Mouse (Mus musculus): Measurements from ENCODE around the gene Gm42957.

DNA sequence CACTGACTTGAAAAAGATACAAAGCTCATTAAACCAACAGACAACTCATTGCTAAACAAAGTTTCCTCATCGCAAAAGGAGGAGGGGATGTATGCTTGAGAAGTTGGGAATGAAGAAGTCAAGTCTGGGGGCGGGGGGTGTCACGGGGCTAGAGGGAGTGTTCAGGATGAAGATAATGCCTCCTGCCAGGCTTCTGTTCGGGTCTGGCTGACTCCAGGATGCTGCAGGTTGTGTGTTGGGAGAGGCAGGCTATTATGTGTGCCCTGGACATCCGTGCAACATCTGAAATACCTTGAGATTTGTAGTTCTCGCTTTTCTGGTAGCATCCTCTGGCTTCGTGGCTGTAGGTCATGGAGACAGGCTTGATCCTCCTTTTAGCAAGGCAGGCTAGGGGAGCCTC lies 43.2 kb downstream of the Gm42957 start:
- TF ChIP-seq USF2 (conservative IDR thresholded peaks at IDR 0.05; ENCODE audit: low read depth, low read length) (no peak), POLR2A (IDR thresholded peaks at IDR 0.05; ENCODE audit: low read depth, low read length) (no peak), CTCF (conservative IDR thresholded peaks at IDR 0.05 in 1 of 2, IDR thresholded peaks at IDR 0.05 in 1 of 2; ENCODE audit: low read depth in 2 of 2, low read length in 2 of 2) (no peak), RAD21 (IDR thresholded peaks at IDR 0.05; ENCODE audit: low read depth, low read length) (no peak), MYC (IDR thresholded peaks at IDR 0.05; ENCODE audit: low read depth, low read length) (no peak), JUND (conservative IDR thresholded peaks at IDR 0.05; ENCODE audit: low read depth, low read length) (no peak)
